Mouse (Mus musculus): Measurements from ENCODE around the gene Npdc1. TPM values are rescaled to one million over a fixed set of nuclear protein-coding genes. Genes with fewer than 3 reads are reported as not detected.

Gene Npdc1
- total and polyA plus RNA-seq, 2 experiments from 2014 or later, result 234 to 481 TPM

GRCm38 (mm10) chr2:25430395-25431233, 31.5 kb downstream of the Npdc1 start:
- Histone ChIP-seq H3K4me2 (ENCODE audit: low read depth, low read length, poor library complexity, severe bottlenecking) (peak overlapping the region; percentile 69), H3K9ac (replicated peaks; ENCODE audit: low read length, poor library complexity, severe bottlenecking) (peak overlapping the region; percentile 33; the same call in 1 of the 2 replicates), H3K36me3 (ENCODE audit: insufficient read depth, low read length) (peaks cover 30% of the 10 kb centered on the region), H3K9me3 (ENCODE audit: low read length) (no peaks in the 10 kb centered on the region), H3K27me3 (ENCODE audit: insufficient read depth, low read length) (no peaks in the 10 kb centered on the region), H3K27ac (ENCODE audit: low read depth, low read length) (no peak overlapping the region), H3K4me3 (ENCODE audit: low read depth, low read length) (peak overlapping the region; percentile 1; the same call in 1 of the 2 replicates), H3K4me1 (ENCODE audit: insufficient read depth, low read length) (peaks cover 16% of the 10 kb centered on the region)
- ATAC-seq (ENCODE audit: low FRiP score) (no peak), DNase-seq (ENCODE audit: low spot score) (peak; percentile 32)
- WGBS, result 50% methylated on average over 17 of the region's 17 CpGs
- TF ChIP-seq CTCF (IDR thresholded peaks at IDR 0.05), result no peak

GRCm38 (mm10) chr2:25431308-25431855, 32.2 kb downstream of the Npdc1 start:
- H3K4me1 ChIP-seq (ENCODE audit: insufficient read depth, low read length), result peaks cover 16% of the 10 kb centered on the region
- no peak for TF ChIP-seq CTCF (IDR thresholded peaks at IDR 0.05)
- H3K4me3 ChIP-seq (ENCODE audit: low read depth, low read length), result no peak overlapping the region
- ATAC-seq (ENCODE audit: low FRiP score) (no peak), DNase-seq (ENCODE audit: low spot score) (no peak)
- no peak overlapping the region for H3K27ac ChIP-seq (ENCODE audit: low read depth, low read length)
- H3K9me3 ChIP-seq (ENCODE audit: low read length), result no peaks in the 10 kb centered on the region
- 44% methylated on average over 6 of the region's 6 CpGs for WGBS
- H3K36me3 ChIP-seq (ENCODE audit: insufficient read depth, low read length), result peaks cover 37% of the 10 kb centered on the region
- H3K9ac ChIP-seq (replicated peaks; ENCODE audit: low read length, poor library complexity, severe bottlenecking), result peak overlapping the region; percentile 33; the same call in 1 of the 2 replicates
- H3K27me3 ChIP-seq (ENCODE audit: insufficient read depth, low read length), result no peaks in the 10 kb centered on the region
- H3K4me2 ChIP-seq (ENCODE audit: low read depth, low read length, poor library complexity, severe bottlenecking), result peak overlapping the region; percentile 69

GRCm38 (mm10) chr2:25432326-25433098, 33.4 kb downstream of the Npdc1 start:
- DNase-seq (ENCODE audit: low spot score), result no peak
- 80% methylated on average over 11 of the region's 11 CpGs for WGBS

GRCm38 (mm10) chr2:25433101-25433500, 34.0 kb downstream of the Npdc1 start:
- 91% methylated on average over 17 of the region's 17 CpGs for WGBS
- peaks cover 54% of the 10 kb centered on the region for H3K36me3 ChIP-seq (ENCODE audit: insufficient read depth, low read length)

More at GRCm38 (mm10) chr2:25432326-25433098, 33.4 kb downstream of the Npdc1 start:
- H3K4me3 ChIP-seq (ENCODE audit: low read depth, low read length), result no peak overlapping the region
- no peak overlapping the region for H3K4me2 ChIP-seq (ENCODE audit: low read depth, low read length, poor library complexity, severe bottlenecking)
- H3K27me3 ChIP-seq (ENCODE audit: insufficient read depth, low read length), result no peaks in the 10 kb centered on the region
- H3K9ac ChIP-seq (replicated peaks; ENCODE audit: low read length, poor library complexity, severe bottlenecking), result no peak overlapping the region
- H3K36me3 ChIP-seq (ENCODE audit: insufficient read depth, low read length), result peaks cover 49% of the 10 kb centered on the region
- H3K4me1 ChIP-seq (ENCODE audit: insufficient read depth, low read length), result peaks cover 16% of the 10 kb centered on the region
- no peak for ATAC-seq (ENCODE audit: low FRiP score)
- no peak overlapping the region for H3K27ac ChIP-seq (ENCODE audit: low read depth, low read length)
- TF ChIP-seq CTCF (IDR thresholded peaks at IDR 0.05), result no peak
- no peaks in the 10 kb centered on the region for H3K9me3 ChIP-seq (ENCODE audit: low read length)

GRCm38 (mm10) chr2:25434292-25434691, 35.1 kb downstream of the Npdc1 start:
- Histone ChIP-seq H3K4me2 (ENCODE audit: low read depth, low read length, poor library complexity, severe bottlenecking) (no peak overlapping the region), H3K36me3 (ENCODE audit: insufficient read depth, low read length) (peaks cover 66% of the 10 kb centered on the region), H3K9ac (replicated peaks; ENCODE audit: low read length, poor library complexity, severe bottlenecking) (no peak overlapping the region), H3K4me1 (ENCODE audit: insufficient read depth, low read length) (peaks cover 16% of the 10 kb centered on the region), H3K27ac (ENCODE audit: low read depth, low read length) (no peak overlapping the region), H3K27me3 (ENCODE audit: insufficient read depth, low read length) (no peaks in the 10 kb centered on the region), H3K4me3 (ENCODE audit: low read depth, low read length) (no peak overlapping the region), H3K9me3 (ENCODE audit: low read length) (no peaks in the 10 kb centered on the region)
- WGBS, result 92% methylated on average over 8 of the region's 8 CpGs
- DNase-seq (ENCODE audit: low spot score), result no peak
- TF ChIP-seq CTCF (IDR thresholded peaks at IDR 0.05), result no peak
- no peak for ATAC-seq (ENCODE audit: low FRiP score)

More at GRCm38 (mm10) chr2:25433101-25433500, 34.0 kb downstream of the Npdc1 start:
- ATAC-seq (ENCODE audit: low FRiP score) (no peak), DNase-seq (ENCODE audit: low spot score) (no peak)
- Histone ChIP-seq H3K9ac (replicated peaks; ENCODE audit: low read length, poor library complexity, severe bottlenecking) (no peak overlapping the region), H3K27me3 (ENCODE audit: insufficient read depth, low read length) (no peaks in the 10 kb centered on the region), H3K4me1 (ENCODE audit: insufficient read depth, low read length) (peaks cover 16% of the 10 kb centered on the region), H3K4me3 (ENCODE audit: low read depth, low read length) (no peak overlapping the region), H3K9me3 (ENCODE audit: low read length) (no peaks in the 10 kb centered on the region), H3K4me2 (ENCODE audit: low read depth, low read length, poor library complexity, severe bottlenecking) (no peak overlapping the region), H3K27ac (ENCODE audit: low read depth, low read length) (no peak overlapping the region)
- no peak for TF ChIP-seq CTCF (IDR thresholded peaks at IDR 0.05)

Measured in midbrain, postnatal 0 days (tissue).